Mouse (Mus musculus): ENCODE data around the gene Trim65.

- TF ChIP-seq CTCF (IDR thresholded peaks at IDR 0.05; ENCODE audit: low read depth, low read length): no peak
- TF ChIP-seq POLR2A (IDR thresholded peaks at IDR 0.05; ENCODE audit: borderline replicate concordance, low read depth, low read length): no peak
These were observed 23.1 kb downstream of the Trim65 start for GRCm38 (mm10) chr11:116107777-116108285.
